Mouse (Mus musculus) layer of hippocampus, postnatal 36 days (tissue): ENCODE results near the gene Cactin. TPM values are rescaled to one million over a fixed set of nuclear protein-coding genes. Genes with fewer than 3 reads are reported as not detected.
A peak's percentile ranks its signal among the peaks of the same experiment; 100 is the strongest.

Experiments
- DNase-seq, 2 experiments: peaks; one replicate each; pipeline ENCODE4 v3.0.0; 2022
- total RNA-seq, 2 experiments: library from RNA; stranded (reverse); gene quantifications; 2 replicates each; pipeline ENCODE4 v1.2.3; 2021

The Cactin gene
- total RNA-seq, 2 experiments from 2014 or later: 28.9 to 30.1 TPM

DNA sequence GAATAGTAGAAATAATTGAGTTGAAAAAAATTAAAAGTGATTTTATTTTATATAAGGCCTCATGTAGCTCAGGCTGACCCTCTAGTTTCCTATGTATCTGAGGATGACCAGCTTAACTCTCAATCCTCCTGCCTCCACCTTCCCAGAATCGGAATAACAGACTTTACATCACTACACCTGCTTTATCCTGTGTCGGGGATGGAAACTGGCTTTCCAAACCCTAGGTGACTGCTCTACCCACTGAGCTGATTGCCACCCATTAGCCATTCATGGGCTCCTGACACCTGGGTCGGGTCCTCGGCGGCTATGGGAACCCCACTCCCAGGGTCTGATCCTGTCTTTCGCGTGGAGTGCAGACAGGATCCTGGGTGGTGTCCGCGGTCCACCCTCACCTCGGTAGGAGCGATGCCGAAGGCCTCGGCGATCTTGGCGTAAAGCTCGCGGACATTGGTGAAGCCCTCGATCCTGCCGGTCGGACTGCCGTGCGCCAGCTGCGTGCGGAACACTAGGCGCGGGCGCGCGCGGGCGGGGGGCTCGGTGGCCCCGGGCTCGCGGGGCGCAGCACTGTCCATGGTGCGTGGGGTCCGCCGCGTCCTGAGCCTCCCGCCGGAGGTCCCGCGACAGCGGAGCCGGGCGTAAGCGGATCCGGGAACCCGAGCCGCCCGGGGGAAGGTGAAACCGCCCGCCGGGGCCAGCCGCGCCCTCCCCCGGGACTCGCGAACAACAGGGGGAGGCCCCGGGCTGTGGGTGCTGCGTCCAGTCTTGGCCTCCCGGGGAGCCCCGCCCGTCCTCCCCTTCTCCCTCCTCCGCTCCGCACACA is 22.0 kb downstream of the Cactin start, which contains the start of gene Gipc3:
Gipc3 (minus strand) TSS at position 581 of the 820 bp plus-strand sequence.
- DNase-seq: no peak

DNA sequence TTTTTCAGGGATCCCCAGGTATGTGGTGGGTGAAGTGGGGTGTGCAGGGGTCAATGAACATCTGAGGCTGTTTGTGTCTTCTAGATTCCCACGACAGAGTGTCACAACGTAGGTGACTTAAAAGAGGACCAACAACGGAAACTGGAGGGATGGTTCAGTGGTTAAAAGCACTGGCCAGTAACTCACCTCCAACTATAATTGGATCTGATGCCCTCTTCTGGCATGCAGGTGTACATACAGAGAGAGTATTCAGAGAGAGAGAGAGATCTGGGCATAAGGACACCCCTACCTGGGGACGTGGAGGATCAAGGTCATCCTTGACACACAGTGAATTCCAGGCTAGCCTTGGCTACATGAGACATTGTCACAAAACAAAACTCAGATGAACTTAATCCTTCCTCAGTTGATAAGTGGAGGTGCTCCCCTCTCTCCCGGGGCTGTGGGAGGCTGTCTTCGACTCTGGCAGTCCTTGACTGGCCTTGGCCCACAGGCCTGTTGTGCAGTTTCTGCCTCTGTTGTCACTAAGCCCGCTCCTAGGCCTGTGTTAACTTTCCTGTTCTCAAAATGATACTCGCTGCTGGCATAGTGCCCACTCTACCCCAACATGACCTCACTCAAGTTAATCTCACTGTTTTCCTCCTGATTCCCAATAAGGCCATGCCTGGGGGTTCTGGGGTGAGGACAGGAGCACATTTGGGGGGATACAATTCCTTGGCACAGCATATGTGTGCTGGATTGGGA is 23.7 kb downstream of the Cactin start:
- DNase-seq: no peak

DNA sequence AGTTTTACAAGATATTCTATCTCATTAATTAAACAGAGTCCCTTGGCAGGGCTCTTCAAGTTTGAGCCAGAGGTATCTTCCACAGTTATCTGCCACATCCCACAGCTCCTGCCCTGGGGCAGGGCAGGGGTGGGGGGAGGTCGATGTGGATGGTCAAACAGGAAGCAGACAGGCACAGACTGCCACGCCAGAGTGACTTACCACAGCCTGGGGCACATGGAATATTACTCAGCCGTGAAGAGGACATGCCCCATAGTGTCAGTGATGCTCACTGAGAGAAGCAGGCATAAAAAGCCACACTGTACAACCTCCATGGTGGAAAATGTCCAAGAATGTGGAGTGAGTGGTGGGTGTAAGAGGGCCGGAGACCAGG is 24.2 kb downstream of the Cactin start:
- no peak for DNase-seq

DNA sequence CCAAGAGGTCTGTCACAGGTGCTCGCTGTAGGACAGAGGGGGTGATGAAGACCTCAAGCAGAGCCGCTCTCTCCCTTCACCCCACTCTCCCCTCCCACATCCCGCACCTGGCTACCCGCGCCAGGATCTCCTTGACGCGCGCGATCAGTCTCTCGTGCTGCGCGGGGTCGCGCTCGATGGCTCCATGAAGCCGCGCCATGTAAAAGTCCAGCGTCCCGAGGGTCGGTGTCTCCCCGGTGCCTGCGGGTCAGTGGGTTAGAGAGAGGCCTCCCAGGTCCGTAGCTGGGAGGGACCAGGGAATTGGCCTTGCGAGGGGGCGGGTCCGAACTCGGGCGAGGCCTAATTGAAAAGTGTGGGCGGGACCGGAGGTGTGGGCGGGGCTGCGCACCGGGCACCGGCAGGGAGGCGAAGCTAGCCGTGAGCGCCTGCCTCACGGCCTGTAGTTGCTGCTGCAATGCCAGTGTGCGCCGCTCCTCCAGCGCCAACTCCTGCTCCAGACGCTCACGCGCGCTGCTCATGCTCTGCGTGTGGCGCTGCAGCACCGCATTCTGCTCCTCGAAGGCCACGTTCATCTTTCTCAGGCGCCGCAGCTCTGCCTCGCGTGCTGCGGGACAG is 25.7 kb downstream of the Cactin start:
- DNase-seq: no peak

DNA sequence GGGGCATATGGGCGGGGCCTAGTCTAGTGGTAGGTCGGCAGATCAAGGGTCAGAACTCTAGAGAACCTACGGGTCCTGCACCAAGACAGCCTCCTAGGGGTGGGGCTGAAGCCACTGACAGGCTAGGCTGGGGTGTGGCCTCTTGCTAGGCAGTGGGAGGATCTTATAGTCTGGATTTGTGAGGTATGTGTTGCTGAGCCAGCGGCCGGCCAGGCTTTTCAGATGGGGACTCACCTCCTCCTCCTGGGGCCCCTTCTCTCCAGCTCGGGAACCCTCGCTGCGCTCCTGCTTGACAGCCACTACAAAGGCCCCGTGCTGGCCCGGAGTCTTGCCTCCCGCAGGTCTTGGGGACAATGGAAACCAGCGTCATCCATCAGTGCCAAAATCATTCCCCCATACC is 28.2 kb downstream of the Cactin start:
- no peak for DNase-seq

DNA sequence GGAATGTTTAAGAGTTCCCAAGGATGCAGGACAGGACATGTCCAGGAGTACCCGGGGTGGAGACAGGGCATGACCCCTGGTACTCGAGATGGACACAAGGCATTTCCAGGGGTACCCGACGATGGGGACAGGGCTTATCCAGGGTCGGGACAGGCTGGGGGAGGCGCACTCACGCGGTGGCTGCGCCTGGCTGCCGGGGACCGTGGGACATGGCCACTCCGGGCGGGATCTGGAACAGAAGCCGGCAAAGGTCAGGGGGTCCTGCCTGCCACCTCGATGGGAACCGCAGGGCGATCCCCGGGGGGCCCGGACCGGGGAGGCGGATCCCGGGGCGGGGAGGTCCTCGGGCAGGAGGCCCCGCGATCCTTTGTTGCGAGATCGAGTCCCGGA is 29.1 kb downstream of the Cactin start:
- DNase-seq: no peak

DNA sequence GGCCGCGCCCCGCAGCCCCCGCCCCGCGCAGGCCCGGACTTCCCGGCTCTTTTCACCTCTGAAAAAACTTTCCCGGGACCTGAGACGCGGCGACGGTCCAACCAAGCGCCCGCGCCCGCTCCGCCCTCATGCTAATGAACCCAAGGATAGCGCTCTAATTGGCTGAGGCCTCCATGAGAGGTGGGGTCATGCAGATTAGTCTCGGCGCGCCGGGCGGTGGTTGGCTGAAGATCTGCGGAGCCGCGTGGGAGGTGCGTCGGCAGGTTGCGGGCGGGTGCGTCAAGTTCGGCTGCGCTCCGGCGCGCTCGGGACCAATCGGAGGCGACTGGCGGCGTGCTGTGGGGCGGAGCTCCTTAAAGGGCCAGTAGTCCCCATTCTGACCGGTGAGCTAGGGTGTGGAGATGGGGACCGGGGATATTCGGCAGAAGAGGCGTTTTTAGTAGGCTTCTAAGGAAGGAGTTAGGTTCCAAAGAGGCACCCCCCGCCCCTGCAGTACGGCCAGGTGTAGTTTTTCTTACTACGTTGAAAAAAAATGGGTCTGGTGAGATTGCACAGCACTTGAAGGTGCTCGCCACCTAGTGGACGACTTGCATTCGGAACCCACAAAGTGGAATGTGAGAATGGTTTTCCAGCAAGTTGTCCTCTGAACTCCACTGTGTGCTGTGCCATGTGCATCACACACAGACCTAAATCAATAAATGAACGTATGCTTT is 29.6 kb downstream of the Cactin start, which contains the start of gene Hmg20b:
Hmg20b (minus strand) TSS at position 130 of the 713 bp plus-strand sequence.
- peak; percentile 99 to 100 for DNase-seq

DNA sequence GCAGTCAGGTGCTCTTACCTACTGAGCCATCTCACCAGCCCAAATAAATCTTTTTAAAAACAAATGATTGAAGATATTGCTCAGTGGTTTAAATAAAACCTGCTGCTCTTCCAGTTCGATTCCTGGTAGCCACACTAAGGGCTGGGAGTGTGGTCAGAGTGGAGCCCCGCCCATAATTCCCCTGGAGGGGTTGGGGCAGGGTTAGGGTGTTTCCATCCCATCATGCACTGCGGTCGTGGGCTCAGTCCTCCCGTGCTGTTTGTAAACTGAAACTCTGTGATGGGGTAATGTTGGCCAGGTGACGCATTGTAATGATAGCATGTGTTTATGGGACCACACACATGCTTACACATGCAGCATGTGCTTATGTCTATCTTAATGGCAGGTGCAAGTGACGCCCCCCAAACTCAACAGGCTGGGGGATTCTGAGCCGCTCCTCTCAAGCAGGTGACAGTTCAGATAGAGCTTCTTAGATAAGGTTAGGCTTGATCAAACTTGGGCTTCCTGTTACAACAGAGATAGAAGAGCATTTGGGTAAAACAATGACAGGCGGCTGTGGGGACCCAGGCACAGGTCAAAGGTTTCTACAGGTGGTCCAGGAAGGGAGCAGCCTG is 30.9 kb downstream of the Cactin start:
- no peak for DNase-seq

DNA sequence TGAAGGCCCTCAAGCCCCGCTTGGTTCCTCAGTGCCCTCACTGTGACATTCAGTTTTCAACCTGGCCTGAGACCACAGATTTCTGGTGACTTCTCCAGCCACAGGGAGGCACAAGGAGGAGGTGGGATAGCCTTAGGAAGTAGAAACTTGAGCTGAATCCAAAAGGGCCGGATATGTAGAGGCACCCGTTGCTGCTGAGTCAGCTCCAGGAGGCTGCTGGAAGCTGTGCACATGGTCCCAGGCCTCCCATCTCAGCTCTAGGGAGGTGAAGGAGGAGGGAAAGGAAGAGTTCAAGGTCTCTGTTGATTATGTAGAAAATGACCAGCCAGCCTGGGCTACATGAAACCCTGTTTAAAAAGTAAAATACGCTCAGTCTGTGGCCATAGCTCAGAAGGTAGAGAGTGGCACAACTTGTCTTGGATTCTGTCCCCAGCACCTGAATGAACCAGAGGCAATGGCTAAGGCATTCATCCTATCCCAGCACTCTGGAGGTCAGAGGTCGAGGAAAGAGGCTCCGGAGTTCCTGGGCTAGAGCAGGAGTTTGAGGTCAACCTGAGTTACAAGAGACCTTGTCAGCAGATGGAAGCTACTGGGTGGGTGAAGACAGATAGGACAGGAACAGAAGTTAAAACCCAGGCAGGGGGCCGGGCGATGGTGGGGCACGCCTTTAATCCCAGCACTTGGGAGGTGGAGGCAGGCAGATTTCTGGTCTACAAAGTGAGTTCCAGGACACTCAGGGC is 34.0 kb downstream of the Cactin start:
- no peak for DNase-seq

DNA sequence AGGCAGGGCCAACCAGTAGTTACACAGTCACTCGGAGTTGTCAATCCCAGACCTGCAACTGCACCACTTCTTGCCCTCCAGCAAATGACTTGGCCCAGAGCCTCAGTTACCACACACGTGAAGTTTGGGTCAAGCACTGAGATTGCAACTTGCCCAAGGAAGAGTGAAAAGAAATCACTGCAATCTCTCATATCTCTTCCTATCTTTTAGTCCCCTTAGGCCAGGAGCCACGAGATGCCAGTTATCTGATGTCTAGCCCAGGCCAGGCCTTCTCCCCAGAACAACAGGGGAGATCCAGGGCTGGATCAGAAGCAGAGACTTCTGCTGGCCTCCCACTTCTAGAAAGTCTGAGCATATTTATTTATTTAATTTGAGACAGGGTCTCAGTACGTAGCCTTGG is 34.6 kb downstream of the Cactin start:
- no peak for DNase-seq

DNA sequence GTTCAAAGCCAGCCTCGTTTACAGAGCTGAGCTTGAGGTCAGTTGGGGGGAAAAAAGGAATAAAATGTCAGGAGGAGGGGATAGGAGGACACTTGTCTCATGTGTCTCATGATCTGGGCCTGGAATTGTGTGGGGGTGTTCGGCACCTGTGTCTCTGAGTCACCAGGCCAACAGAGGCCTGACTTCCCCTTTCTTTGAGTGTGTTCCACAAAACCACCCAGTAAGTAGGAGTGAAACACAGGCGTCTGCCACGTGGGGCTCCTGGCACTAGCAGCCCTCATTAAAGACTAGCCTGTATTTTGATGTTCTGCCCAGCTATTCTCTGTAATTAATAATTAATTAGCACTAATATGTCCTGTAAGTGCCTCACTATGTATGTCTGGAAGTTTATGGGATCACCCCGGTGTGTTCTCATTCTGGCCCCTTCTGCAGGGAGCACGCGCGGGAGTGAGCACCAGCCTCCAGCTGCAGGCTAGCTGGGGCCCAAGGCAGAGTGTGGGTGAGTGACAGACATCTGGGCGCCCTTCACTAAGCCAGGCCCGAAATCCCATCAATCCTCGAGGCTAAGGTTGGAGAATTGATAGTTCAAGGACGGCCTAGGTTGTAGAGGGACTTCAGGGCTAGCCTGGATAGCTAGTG is 35.6 kb downstream of the Cactin start:
- DNase-seq: no peak

DNA sequence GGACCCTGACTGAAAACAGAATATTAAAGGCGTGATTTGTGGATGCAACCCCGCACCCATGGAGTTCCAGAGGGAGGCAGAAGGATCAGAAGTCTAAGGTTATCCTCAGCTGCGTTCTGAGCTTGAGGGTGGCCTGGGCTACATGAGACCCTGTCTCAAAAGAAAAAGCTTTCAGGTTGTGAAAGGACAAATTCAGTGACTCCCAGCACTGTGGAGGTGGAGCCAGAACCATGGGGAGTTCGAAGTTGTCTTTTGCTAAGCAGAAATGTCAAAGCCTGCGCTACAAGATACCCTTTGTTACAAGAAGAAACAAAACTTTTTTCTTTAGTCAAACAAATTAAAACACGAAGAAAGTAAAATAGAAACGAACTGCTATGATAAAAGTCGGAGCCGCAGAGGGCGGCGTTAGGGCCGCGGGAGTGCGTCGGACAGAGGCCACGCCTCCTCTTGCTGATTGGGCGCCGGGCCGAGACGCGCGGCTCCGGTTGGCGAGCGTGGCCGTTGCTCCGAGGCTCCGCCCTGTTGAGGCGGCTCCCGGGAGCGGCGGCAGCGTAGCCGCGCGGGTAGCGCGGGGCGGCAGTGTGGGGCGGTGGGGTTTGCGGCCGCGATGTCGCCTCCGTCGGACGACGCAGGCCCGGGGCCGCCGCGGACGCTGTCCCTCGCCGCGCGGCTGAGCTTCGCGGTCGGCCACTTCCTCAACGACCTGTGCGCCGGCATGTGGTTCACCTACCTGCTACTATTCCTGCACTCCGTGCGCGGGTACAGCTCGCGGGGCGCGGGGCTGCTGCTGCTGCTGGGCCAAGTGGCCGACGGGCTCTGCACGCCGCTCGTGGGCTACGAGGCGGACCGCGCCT is 36.3 kb downstream of the Cactin start, which contains the start of gene Mfsd12:
Mfsd12 (plus strand) TSS at position 501 of the 854 bp plus-strand sequence.
- DNase-seq: peak; percentile 88 to 90

DNA sequence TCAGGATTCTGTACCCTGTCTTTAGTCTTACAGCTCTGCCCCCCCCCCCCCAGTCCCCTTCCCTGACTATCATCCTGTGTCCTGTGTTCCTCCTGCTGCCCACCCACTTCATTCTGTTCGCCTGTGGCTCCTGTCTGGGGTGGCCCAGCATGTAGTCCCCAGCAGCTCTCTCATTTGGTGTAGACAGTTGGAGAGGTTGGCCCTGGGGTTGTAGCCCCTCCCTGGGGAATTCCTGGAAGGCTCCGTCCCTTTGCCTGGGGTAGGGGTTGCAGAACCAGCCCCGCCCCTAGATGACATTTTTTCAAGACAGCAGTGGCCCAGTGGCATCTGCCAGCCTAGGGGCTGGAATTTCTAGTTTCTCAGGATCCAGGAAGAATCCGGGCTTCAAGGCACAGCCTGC is 37.3 kb downstream of the Cactin start:
- no peak for DNase-seq

DNA sequence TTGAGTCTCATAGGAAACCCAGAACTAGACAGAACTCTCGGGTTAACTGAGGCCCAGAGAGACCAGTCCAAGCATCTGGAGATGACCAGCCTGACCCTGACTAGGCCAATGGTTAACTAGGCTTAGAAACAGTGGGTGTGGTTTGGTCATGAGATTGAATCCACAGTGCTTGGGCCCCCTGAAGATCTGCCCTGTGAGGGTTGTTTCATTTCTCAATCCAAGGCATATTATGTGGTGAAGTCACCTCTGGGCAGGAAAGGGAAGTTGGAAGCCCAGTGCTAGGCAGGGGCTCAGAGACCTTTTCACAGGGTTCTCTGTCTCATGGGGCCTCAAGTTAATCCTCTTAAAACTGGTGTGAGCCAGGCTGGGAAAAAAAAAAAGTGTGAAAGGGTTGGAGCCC is 37.9 kb downstream of the Cactin start:
- DNase-seq: no peak

DNA sequence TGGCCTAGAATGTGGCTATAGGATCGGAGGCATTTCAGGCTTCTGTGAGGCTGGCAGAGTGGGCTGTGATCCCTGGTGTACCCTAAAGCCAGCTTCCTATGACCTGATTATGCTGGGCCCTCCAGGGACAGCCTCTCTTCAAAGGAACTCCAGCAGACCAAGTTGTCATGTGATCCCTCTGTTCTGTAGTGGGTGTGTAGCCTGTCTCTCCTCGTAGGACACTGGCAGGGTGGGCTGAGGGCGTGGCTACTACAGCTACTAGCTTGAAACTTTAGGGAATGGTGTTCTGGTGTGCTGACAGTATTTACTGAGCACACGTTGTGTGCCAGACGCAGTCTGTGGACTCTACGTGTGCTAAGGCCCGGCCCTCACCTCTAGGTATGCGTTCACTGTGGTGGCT is 39.8 kb downstream of the Cactin start:
- DNase-seq: no peak

DNA sequence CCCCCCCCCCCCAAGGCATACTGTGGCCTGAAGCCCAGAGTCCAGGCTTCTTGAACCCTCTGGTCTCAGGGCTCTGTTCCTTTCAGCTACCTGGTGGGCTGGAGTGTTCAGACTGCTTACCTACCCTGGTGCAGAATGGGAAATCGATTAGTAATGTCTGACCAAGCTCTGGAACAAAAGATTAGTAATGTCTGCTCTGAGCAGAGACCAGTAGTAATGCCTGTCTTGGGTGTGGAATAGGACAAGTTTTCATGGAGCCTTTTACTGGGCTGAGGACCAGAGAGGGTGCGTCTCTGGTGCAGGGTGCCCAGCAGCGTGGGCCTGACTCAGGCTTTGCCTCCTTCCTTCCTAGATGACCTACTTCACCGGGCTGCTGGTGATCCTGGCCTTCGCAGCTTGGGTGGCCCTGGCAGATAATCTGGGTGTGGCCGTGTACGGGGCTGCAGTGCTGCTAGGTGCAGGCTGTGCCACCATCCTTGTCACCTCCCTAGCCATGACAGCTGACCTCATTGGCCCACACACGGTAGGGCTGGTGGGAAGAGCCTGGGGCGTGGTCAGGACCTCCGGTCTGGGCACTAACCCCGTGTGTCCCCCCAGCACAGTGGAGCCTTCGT is 41.5 kb downstream of the Cactin start:
- DNase-seq: no peak

DNA sequence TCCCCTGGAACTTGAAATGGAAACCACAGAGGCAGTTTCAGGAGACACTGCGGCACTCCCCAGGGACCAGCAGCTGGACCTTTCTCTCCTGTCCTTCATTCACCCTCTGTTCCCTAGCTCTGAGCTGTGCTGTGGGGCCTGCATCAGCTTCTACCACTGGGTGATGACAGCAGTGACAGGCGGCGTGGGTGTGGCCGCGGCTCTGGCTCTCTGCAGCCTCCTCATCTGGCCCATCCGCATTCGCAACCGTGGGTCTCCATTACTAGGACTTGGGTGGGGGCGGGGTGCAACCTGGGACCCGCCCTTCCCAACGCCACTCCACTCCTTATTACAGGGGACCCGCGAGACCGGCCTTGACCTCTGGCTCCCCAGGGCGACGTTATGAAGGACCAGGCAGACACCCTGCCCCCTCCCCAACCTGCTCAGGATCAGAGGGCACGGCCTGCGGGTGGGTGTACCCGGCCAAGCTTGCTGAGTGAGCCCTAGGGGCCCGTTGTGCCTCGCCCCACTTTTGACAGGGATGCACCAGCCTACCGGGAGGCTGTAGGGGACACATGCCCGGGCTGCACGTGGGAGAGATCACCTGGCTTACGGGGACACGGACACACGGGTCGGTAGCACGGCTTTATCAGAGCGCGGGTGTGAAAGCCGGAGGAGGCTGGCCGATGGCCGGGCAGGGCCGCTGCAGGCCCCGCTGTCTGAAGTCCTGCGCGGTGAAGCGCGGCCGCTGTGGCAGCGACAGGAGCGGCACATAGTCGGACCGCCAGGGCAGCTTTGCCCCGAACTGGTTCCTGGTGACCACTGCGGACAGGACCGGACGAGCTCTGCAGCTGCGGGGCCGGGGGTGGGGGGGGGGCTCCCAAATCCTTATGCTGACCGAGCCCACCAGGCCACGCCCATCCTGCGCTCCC is 42.8 kb downstream of the Cactin start:
- DNase-seq: no peak

DNA sequence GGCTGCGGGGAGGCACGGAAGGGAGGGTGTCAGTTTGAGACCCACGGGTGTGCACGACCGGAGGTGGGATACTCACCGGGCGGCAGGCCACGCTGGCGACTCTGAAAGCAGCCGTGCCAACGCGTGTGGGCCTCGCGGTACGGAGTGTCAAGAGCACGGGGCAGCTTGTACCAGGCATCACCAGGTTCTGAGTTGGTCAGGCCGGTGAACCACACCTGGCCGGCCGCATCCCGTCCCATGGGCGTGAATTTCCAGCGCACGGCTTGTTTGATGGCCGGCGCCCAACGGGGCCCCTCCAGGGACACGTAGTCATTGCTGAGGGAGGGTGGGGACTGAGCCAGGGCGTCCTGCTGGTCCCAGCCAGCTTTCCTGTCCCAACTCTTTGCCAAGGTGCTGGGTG is 43.8 kb downstream of the Cactin start:
- DNase-seq: no peak
